ENCODE assay signal across 8 mouse cellular contexts in genomic region chr13:21275815-21276550, GRCm38 (mm10). TPM values are rescaled to one million over a fixed set of nuclear protein-coding genes. Genes with fewer than 3 reads are reported as not detected.
A peak's percentile ranks its signal among the peaks of the same experiment; 100 is the strongest.
DNase-seq lines count a peak whose midpoint lies in the region; ATAC-seq and TF ChIP-seq lines count a peak whose summit lies in the region.

No protein-coding gene starts in this region.

- no peak for TF ChIP-seq CTCF in bone marrow, adult 2 months (IDR thresholded peaks at IDR 0.05; ENCODE audit: control insufficient read depth, insufficient read depth, low read length)
- TF ChIP-seq CTCF in liver, embryonic 14.5 days (IDR thresholded peaks at IDR 0.05; ENCODE audit: low read depth) = no peak

- peak overlapping the region; percentile 75 for H3K9ac ChIP-seq in embryonic facial prominence, embryonic 13.5 days
- peak overlapping the region; percentile 69 for H3K9ac ChIP-seq in heart, embryonic 16.5 days (ENCODE audit: low read length)
- peak overlapping the region; percentile 3 for H3K9ac ChIP-seq in liver, embryonic 14.5 days (replicated peaks)
- peak overlapping the region; percentile 69 for H3K9ac ChIP-seq in neural tube, embryonic 11.5 days (ENCODE audit: low read length)

- H3K9me3 ChIP-seq in embryonic facial prominence, embryonic 13.5 days = no peaks in the 10 kb centered on the region
- H3K9me3 ChIP-seq in heart, embryonic 16.5 days (replicated peaks; ENCODE audit: control insufficient read depth, low read length) = no peaks in the 10 kb centered on the region
- no peaks in the 10 kb centered on the region for H3K9me3 ChIP-seq in liver, embryonic 14.5 days (ENCODE audit: control insufficient read depth, low read length)
- H3K9me3 ChIP-seq in neural tube, embryonic 11.5 days (ENCODE audit: control insufficient read depth, low read length) = no peaks in the 10 kb centered on the region

- DNase-seq in ES-CJ7 (ENCODE audit: low read depth, low spot score) = peak; percentile 94
- peak; percentile 60 to 84 for DNase-seq in kidney, postnatal 25 days
- peak; percentile 73 to 75 (median 74) for DNase-seq in liver, embryonic 14.5 days (ENCODE audit: low read depth in 3 of 3, low spot score in 3 of 3)
- peak; percentile 83 for DNase-seq in neural tube, embryonic 11.5 days (ENCODE audit: low spot score)
- DNase-seq in thymus, postnatal 25 days = peak; percentile 34

- H3K27me3 ChIP-seq in embryonic facial prominence, embryonic 13.5 days = peaks cover 7% of the 10 kb centered on the region
- H3K27me3 ChIP-seq in heart, embryonic 16.5 days (ENCODE audit: control insufficient read depth, insufficient read depth, low read length) = peaks cover 5% of the 10 kb centered on the region
- no peaks in the 10 kb centered on the region; the same call in none of the 2 replicates for H3K27me3 ChIP-seq in liver, embryonic 14.5 days (ENCODE audit: control insufficient read depth, insufficient read depth, low read length)
- no peaks in the 10 kb centered on the region for H3K27me3 ChIP-seq in neural tube, embryonic 11.5 days (ENCODE audit: control insufficient read depth, insufficient read depth, low read length)

- TF ChIP-seq POLR2A in bone marrow, adult 2 months (IDR thresholded peaks at IDR 0.05; ENCODE audit: borderline replicate concordance, control insufficient read depth, low read depth, low read length) = no peak

- under 1% methylated on average over 25 of the region's 25 CpGs for WGBS in bone marrow, adult 2 months
- under 1% methylated on average over 25 of the region's 25 CpGs for WGBS in embryonic facial prominence, embryonic 13.5 days
- WGBS in heart, embryonic 16.5 days = under 1% methylated on average over 25 of the region's 25 CpGs
- WGBS in liver, embryonic 14.5 days (ENCODE audit: insufficient replicate concordance) = under 1% methylated on average over 25 of the region's 25 CpGs
- WGBS in neural tube, embryonic 11.5 days = under 1% methylated on average over 25 of the region's 25 CpGs

- H3K4me1 ChIP-seq in bone marrow, adult 2 months (ENCODE audit: control insufficient read depth, insufficient read depth, low read length) = no peaks in the 10 kb centered on the region; the same call in 1 of the 2 replicates
- peaks cover 4% of the 10 kb centered on the region; the same call in 1 of the 2 replicates for H3K4me1 ChIP-seq in embryonic facial prominence, embryonic 13.5 days
- H3K4me1 ChIP-seq in heart, embryonic 16.5 days (ENCODE audit: control insufficient read depth, insufficient read depth, low read length) = peaks cover 8% of the 10 kb centered on the region; the same call in 1 of the 2 replicates
- H3K4me1 ChIP-seq in liver, embryonic 14.5 days (replicated peaks; ENCODE audit: control insufficient read depth in 2 of 2, insufficient read depth in 2 of 2, low read length in 1 of 2) = peaks cover 6 to 17% of the 10 kb centered on the region in 2 experiments; a peak in 3 of 4 replicates
- no peaks in the 10 kb centered on the region for H3K4me1 ChIP-seq in neural tube, embryonic 11.5 days (ENCODE audit: control insufficient read depth, insufficient read depth, low read length)

- peak overlapping the region; percentile 70 for H3K4me2 ChIP-seq in embryonic facial prominence, embryonic 13.5 days
- H3K4me2 ChIP-seq in heart, embryonic 16.5 days (ENCODE audit: low read depth, low read length) = peak overlapping the region; percentile 71
- H3K4me2 ChIP-seq in liver, embryonic 14.5 days (ENCODE audit: low read depth) = peak overlapping the region; percentile 88
- H3K4me2 ChIP-seq in neural tube, embryonic 11.5 days (ENCODE audit: low read depth) = peak overlapping the region; percentile 63

- no peaks in the 10 kb centered on the region for H3K36me3 ChIP-seq in embryonic facial prominence, embryonic 13.5 days
- H3K36me3 ChIP-seq in heart, embryonic 16.5 days (ENCODE audit: control insufficient read depth, insufficient read depth) = no peaks in the 10 kb centered on the region
- no peaks in the 10 kb centered on the region for H3K36me3 ChIP-seq in liver, embryonic 14.5 days (replicated peaks; ENCODE audit: control insufficient read depth, insufficient read depth, low read depth)
- H3K36me3 ChIP-seq in neural tube, embryonic 11.5 days (ENCODE audit: control insufficient read depth, insufficient read depth, low read length) = no peaks in the 10 kb centered on the region

- TF ChIP-seq EP300 in liver, embryonic 14.5 days (IDR thresholded peaks at IDR 0.05; ENCODE audit: low read depth) = no peak

- H3K4me3 ChIP-seq in bone marrow, adult 2 months (replicated peaks; ENCODE audit: control insufficient read depth, low read depth, low read length) = peak overlapping the region; percentile 42
- peak overlapping the region; percentile 60 for H3K4me3 ChIP-seq in embryonic facial prominence, embryonic 13.5 days
- peak overlapping the region; percentile 56 for H3K4me3 ChIP-seq in heart, embryonic 16.5 days (ENCODE audit: low read length)
- H3K4me3 ChIP-seq in liver, embryonic 14.5 days (ENCODE audit: insufficient read depth in 1 of 2, low read depth in 2 of 2, low read length in 2 of 2) = peak overlapping the region; percentile 56 to 97
- H3K4me3 ChIP-seq in neural tube, embryonic 11.5 days (ENCODE audit: low read depth, low read length) = peak overlapping the region; percentile 63

- ATAC-seq in embryonic facial prominence, embryonic 13.5 days (ENCODE audit: insufficient number of reproducible peaks, insufficient read depth, low FRiP score, low TSS enrichment, low read depth) = peak; percentile 71; the same call in 1 of the 2 replicates
- ATAC-seq in heart, embryonic 16.5 days (replicated peaks; ENCODE audit: extremely low read depth, insufficient read depth, low FRiP score) = 0 out of 2 replicates have a peak, but pooled peaks have one; percentile 62
- peak; percentile 75 for ATAC-seq in liver, embryonic 14.5 days (ENCODE audit: insufficient read depth)
- peak; percentile 80 for ATAC-seq in neural tube, embryonic 11.5 days (ENCODE audit: insufficient read depth, low FRiP score, low TSS enrichment)

- H3K27ac ChIP-seq in bone marrow, adult 2 months (ENCODE audit: control insufficient read depth, insufficient read depth, low read depth, low read length, poor library complexity) = no peak overlapping the region
- H3K27ac ChIP-seq in embryonic facial prominence, embryonic 13.5 days = no peak overlapping the region
- no peak overlapping the region for H3K27ac ChIP-seq in heart, embryonic 16.5 days (ENCODE audit: low read length)
- H3K27ac ChIP-seq in liver, embryonic 14.5 days = no peak overlapping the region
- H3K27ac ChIP-seq in neural tube, embryonic 11.5 days (ENCODE audit: low read depth, low read length) = peak overlapping the region; percentile 14; the same call in 1 of the 2 replicates

RNA-seq across cellular contexts. Expression of gene Gpx5, which starts 16.5 kb away (rescaled TPM):
- not detected in 2 replicates for polyA plus RNA-seq in bone marrow, adult 2 months (2011; ENCODE audit: insufficient read depth, insufficient read length, low replicate concordance, missing spikeins)
- polyA plus RNA-seq in embryonic facial prominence, embryonic 13.5 days (2015; fragmentation: Nextera tagmentation; extraction: Ambion mirVana) = not detected in 2 replicates
- not detected in 2 replicates for polyA plus RNA-seq in heart, embryonic 16.5 days (2015; fragmentation: Nextera tagmentation; extraction: Ambion mirVana)
- not detected in 2 replicates for polyA plus RNA-seq in liver, embryonic 14.5 days (2012; rRNA removed)
- not detected in 2 replicates for polyA plus RNA-seq in liver, embryonic 14.5 days (2014; fragmentation: Nextera tagmentation; extraction: Ambion mirVana)
- not detected in 2 replicates for polyA plus RNA-seq in neural tube, embryonic 11.5 days (2014; fragmentation: Nextera tagmentation; extraction: Ambion mirVana)

RNA-seq across cellular contexts. Expression of gene Gpx6, which starts 35.9 kb away (rescaled TPM):
- polyA plus RNA-seq in bone marrow, adult 2 months (2011; ENCODE audit: insufficient read depth, insufficient read length, low replicate concordance, missing spikeins) = not detected in 2 replicates
- 0.38 and 0.39 TPM in 2 replicates for polyA plus RNA-seq in embryonic facial prominence, embryonic 13.5 days (2015; fragmentation: Nextera tagmentation; extraction: Ambion mirVana)
- polyA plus RNA-seq in heart, embryonic 16.5 days (2015; fragmentation: Nextera tagmentation; extraction: Ambion mirVana) = 0.21 TPM in 1 of 2 replicates, not detected in the other
- 0.02 TPM in 1 of 2 replicates, not detected in the other for polyA plus RNA-seq in liver, embryonic 14.5 days (2012; rRNA removed)
- polyA plus RNA-seq in liver, embryonic 14.5 days (2014; fragmentation: Nextera tagmentation; extraction: Ambion mirVana) = not detected in 2 replicates
- 0.30 TPM in 1 of 2 replicates, not detected in the other for polyA plus RNA-seq in neural tube, embryonic 11.5 days (2014; fragmentation: Nextera tagmentation; extraction: Ambion mirVana)

Comparison
In these comparisons a context has a peak if more than half of its experiments do, and no peak if none do; other contexts are left out.
1. DNase-seq: peak in every context shown above with its lines; median percentile 94 in ES-CJ7; 83 in neural tube, embryonic 11.5 days; 74 in liver, embryonic 14.5 days; 72 in kidney, postnatal 25 days; 34 in thymus, postnatal 25 days.
2. H3K9ac ChIP-seq: peak in every context shown above with its lines; median percentile 75 in embryonic facial prominence, embryonic 13.5 days; 69 in heart, embryonic 16.5 days; 69 in neural tube, embryonic 11.5 days; 3 in liver, embryonic 14.5 days.